Mouse (Mus musculus): Measurements from ENCODE around the gene Aurka. TPM values are rescaled to one million over a fixed set of nuclear protein-coding genes. Genes with fewer than 3 reads are reported as not detected.
A peak's percentile ranks its signal among the peaks of the same experiment; 100 is the strongest.

The Aurka gene
- polyA plus RNA-seq, 1 experiment = 9.9 TPM

DNA sequence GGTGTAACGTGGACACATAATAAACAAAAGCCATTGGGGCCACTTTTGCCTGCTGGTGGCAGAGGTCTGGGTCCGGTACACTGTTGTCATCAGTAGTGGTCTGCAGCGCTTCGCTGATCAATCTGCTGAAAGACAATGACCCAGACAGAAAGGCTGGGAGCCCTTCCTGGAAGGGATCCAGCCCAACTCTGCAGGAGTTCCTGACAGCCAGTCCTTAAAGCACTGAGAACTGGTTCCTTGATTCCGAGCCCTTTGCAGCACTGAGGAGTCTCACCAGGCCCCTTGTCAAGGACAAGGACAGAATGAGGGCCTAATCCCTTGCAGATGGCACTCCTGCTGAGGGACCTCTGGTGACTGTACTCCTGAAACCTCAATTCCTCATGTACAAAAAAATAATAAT, 28.7 kb downstream of the Aurka start:
- no peaks in the 10 kb centered on the region; the same call in 1 of the 2 replicates for H3K4me1 ChIP-seq (ENCODE audit: control insufficient read depth, insufficient read depth, insufficient read length, low read length)
- H3K27ac ChIP-seq (ENCODE audit: insufficient read depth, low read depth, low read length) = no peak overlapping the region
- H3K4me3 ChIP-seq (ENCODE audit: low read depth, low read length) = no peak overlapping the region
- no peaks in the 10 kb centered on the region for H3K27me3 ChIP-seq (ENCODE audit: control insufficient read depth, insufficient read depth, low read length)
- TF ChIP-seq POLR2A (IDR thresholded peaks at IDR 0.05; ENCODE audit: low read depth, low read length) = no peak
- no peak for TF ChIP-seq CTCF (IDR thresholded peaks at IDR 0.05; ENCODE audit: extremely low read depth, insufficient read length, insufficient replicate concordance, low read depth, low read length)
- no peaks in the 10 kb centered on the region for H3K36me3 ChIP-seq (ENCODE audit: control insufficient read depth, insufficient read depth, low read length)
- WGBS = 63% methylated on average over 5 of the region's 5 CpGs

DNA sequence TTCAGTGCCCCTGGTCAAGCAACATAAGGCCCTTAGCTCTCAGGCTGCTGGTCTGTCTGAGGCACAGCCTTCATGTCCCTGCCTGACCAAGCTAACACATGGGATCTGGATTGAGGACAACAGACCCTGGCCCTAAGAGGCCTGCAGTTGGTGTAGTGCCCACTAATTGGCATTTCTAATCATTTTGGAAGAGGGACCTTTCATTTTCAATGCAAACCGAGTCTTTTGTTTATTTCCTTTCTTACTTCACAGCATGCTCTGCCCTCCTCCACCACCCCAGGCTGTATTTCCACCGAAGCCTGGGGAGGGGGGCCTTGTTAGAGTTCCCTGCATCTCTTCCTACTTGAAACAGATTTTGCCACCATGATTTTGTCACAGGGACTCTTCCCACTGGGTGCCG, 29.4 kb downstream of the Aurka start:
- Histone ChIP-seq H3K27me3 (ENCODE audit: control insufficient read depth, insufficient read depth, low read length) (no peaks in the 10 kb centered on the region), H3K27ac (ENCODE audit: insufficient read depth, low read depth, low read length) (no peak overlapping the region), H3K4me1 (ENCODE audit: control insufficient read depth, insufficient read depth, insufficient read length, low read length) (no peaks in the 10 kb centered on the region), H3K4me3 (ENCODE audit: low read depth, low read length) (no peak overlapping the region), H3K36me3 (ENCODE audit: control insufficient read depth, insufficient read depth, low read length) (no peaks in the 10 kb centered on the region)
- WGBS = 57% methylated on average over 3 of the region's 3 CpGs
- no peak for TF ChIP-seq CTCF (IDR thresholded peaks at IDR 0.05; ENCODE audit: extremely low read depth, insufficient read length, insufficient replicate concordance, low read depth, low read length)
- no peak for TF ChIP-seq POLR2A (IDR thresholded peaks at IDR 0.05; ENCODE audit: low read depth, low read length)

DNA sequence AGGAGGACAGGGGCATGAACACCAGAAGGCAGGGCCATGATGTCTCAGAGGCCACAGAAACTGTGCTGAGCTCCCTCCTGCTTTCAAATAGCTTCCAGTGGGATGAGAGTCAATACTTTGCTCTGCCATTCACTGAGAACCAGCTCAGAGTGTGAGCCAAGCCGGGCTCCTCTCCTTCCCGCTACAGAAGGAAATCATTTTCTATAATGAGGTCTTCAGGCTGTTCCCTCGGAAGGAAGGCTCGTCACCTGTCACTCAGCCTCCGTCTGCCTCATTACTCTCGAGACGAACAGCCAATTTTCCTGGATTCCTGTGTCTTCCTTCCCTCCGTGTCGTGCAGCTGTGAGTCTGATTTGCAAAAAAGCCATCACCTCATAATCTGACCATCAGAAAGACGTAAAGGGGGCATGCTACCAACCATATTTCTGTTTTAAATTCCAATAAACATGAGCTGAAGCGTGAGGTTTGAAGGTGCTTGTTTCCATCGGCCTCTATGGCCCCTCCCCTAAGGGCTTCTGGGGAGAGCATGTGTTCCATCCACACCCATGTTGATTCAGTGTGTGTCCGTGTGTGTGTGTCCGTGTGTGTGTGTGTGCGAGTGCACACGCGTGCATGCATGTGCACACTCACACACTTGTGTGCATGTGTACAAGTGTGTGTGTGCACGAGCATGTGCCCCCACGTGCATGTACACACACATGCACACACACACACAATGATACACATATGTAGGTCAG, 32.0 kb downstream of the Aurka start:
- Histone ChIP-seq H3K4me1 (ENCODE audit: control insufficient read depth, insufficient read depth, insufficient read length, low read length) (no peaks in the 10 kb centered on the region), H3K36me3 (ENCODE audit: control insufficient read depth, insufficient read depth, low read length) (no peaks in the 10 kb centered on the region), H3K27me3 (ENCODE audit: control insufficient read depth, insufficient read depth, low read length) (no peaks in the 10 kb centered on the region), H3K4me3 (ENCODE audit: low read depth, low read length) (no peak overlapping the region), H3K27ac (ENCODE audit: insufficient read depth, low read depth, low read length) (no peak overlapping the region)
- WGBS = 87% methylated on average over 19 of the region's 19 CpGs
- no peak for TF ChIP-seq CTCF (IDR thresholded peaks at IDR 0.05; ENCODE audit: extremely low read depth, insufficient read length, insufficient replicate concordance, low read depth, low read length)
- TF ChIP-seq POLR2A (IDR thresholded peaks at IDR 0.05; ENCODE audit: low read depth, low read length) = no peak

DNA sequence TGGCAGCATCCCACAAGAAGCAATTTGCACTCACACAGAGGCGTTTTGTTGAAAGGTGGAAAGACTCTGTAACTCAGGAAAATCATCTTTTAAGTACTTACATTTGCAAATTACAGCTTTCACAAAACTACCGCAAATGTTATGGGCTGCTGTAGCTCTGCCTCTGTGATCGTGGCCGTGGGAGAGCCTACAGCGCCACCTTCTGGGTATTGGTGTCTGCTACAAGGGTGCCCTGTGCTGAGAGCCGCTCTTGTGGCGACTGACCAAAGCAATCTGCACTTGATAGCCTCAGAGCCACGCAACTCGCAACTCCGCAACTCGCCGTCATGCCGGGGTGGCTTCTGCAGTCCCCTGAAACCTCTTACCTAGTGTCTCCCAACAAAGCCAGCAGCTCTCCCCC, 41.2 kb downstream of the Aurka start:
- Histone ChIP-seq H3K27me3 (ENCODE audit: control insufficient read depth, insufficient read depth, low read length) (no peaks in the 10 kb centered on the region), H3K36me3 (ENCODE audit: control insufficient read depth, insufficient read depth, low read length) (no peaks in the 10 kb centered on the region), H3K27ac (ENCODE audit: insufficient read depth, low read depth, low read length) (no peak overlapping the region), H3K4me1 (ENCODE audit: control insufficient read depth, insufficient read depth, insufficient read length, low read length) (no peaks in the 10 kb centered on the region), H3K4me3 (ENCODE audit: low read depth, low read length) (no peak overlapping the region)
- no peak for TF ChIP-seq POLR2A (IDR thresholded peaks at IDR 0.05; ENCODE audit: low read depth, low read length)
- peak; percentile 42; the same call in 1 of the 2 replicates for TF ChIP-seq CTCF (IDR thresholded peaks at IDR 0.05; ENCODE audit: extremely low read depth, insufficient read length, insufficient replicate concordance, low read depth, low read length)
- 9% methylated on average over 13 of the region's 13 CpGs for WGBS

DNA sequence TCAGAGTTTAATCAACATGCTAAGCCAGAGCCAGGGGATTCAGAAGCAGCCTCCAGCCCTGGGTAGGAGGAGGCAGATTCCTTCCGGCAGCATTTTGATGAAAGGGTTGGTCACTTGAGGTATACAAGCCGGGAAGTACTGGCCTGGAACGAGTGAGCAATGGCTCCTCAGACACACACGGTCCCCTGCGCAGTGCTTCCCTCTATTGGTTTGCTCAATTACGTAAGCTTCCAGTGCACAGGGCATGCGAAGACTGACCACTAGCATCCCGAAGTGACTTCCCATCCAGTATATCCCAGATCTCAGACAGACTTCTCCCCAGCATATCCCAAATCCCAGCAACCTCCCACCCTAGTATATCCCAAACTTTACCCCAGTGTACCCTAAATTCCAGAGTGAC, 42.1 kb downstream of the Aurka start:
- no peak for TF ChIP-seq CTCF (IDR thresholded peaks at IDR 0.05; ENCODE audit: extremely low read depth, insufficient read length, insufficient replicate concordance, low read depth, low read length)
- TF ChIP-seq POLR2A (IDR thresholded peaks at IDR 0.05; ENCODE audit: low read depth, low read length) = no peak
- no peaks in the 10 kb centered on the region for H3K4me1 ChIP-seq (ENCODE audit: control insufficient read depth, insufficient read depth, insufficient read length, low read length)
- H3K27ac ChIP-seq (ENCODE audit: insufficient read depth, low read depth, low read length) = no peak overlapping the region
- no peak overlapping the region for H3K4me3 ChIP-seq (ENCODE audit: low read depth, low read length)
- 47% methylated on average over 8 of the region's 8 CpGs for WGBS
- H3K36me3 ChIP-seq (ENCODE audit: control insufficient read depth, insufficient read depth, low read length) = no peaks in the 10 kb centered on the region
- H3K27me3 ChIP-seq (ENCODE audit: control insufficient read depth, insufficient read depth, low read length) = no peaks in the 10 kb centered on the region

DNA sequence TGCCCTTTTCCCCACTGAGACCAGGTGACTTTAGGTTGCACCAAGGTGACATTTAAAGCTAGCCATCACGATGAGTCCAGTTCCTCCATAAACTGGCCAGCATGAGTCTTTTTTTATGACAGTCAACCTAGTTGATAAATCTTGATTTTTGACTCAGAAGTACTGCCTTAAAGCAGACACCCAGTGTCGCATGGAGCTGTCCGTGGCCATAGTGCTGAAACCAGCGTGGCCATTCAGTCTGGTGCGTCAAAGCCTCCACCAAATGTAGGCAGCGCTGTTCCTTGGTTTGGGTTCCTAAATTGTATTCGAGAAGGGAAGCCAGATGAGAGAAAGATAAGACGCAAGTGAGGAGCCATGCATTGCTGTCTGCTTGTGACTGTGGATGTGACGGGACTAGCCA, 49.5 kb downstream of the Aurka start:
- Histone ChIP-seq H3K27ac (ENCODE audit: insufficient read depth, low read depth, low read length) (no peak overlapping the region), H3K36me3 (ENCODE audit: control insufficient read depth, insufficient read depth, low read length) (no peaks in the 10 kb centered on the region), H3K27me3 (ENCODE audit: control insufficient read depth, insufficient read depth, low read length) (no peaks in the 10 kb centered on the region), H3K4me3 (ENCODE audit: low read depth, low read length) (no peak overlapping the region), H3K4me1 (ENCODE audit: control insufficient read depth, insufficient read depth, insufficient read length, low read length) (no peaks in the 10 kb centered on the region)
- 18% methylated on average over 9 of the region's 9 CpGs for WGBS
- TF ChIP-seq POLR2A (IDR thresholded peaks at IDR 0.05; ENCODE audit: low read depth, low read length) (no peak), CTCF (IDR thresholded peaks at IDR 0.05; ENCODE audit: extremely low read depth, insufficient read length, insufficient replicate concordance, low read depth, low read length) (no peak)

DNA sequence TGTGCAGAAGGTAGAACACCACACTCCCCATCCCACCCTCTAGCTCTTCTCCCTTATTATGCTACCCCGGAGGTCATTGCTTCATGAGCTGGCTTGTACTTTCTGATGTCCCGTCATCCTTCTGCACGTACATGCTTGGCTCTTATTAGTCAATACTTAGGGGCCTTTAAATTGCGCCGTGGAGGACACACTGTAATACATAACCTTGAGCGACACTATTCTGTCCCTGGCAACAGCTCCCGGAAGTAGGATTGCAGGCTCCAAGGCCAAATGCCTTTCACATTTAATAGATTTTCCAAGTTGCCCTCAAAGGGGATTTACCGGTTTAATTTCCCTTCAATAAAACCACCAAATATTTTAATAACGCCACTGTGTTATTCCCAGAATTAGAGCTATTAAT, 58.6 kb downstream of the Aurka start:
- H3K36me3 ChIP-seq (ENCODE audit: control insufficient read depth, insufficient read depth, low read length) = no peaks in the 10 kb centered on the region
- no peak overlapping the region for H3K4me3 ChIP-seq (ENCODE audit: low read depth, low read length)
- H3K27me3 ChIP-seq (ENCODE audit: control insufficient read depth, insufficient read depth, low read length) = no peaks in the 10 kb centered on the region
- no peaks in the 10 kb centered on the region for H3K4me1 ChIP-seq (ENCODE audit: control insufficient read depth, insufficient read depth, insufficient read length, low read length)
- no peak for TF ChIP-seq POLR2A (IDR thresholded peaks at IDR 0.05; ENCODE audit: low read depth, low read length)
- no peak for TF ChIP-seq CTCF (IDR thresholded peaks at IDR 0.05; ENCODE audit: extremely low read depth, insufficient read length, insufficient replicate concordance, low read depth, low read length)
- H3K27ac ChIP-seq (ENCODE audit: insufficient read depth, low read depth, low read length) = no peak overlapping the region
- WGBS = 71% methylated on average over 9 of the region's 9 CpGs
